Mouse (Mus musculus): Measurements from ENCODE around the gene Nodal. TPM values are rescaled to one million over a fixed set of nuclear protein-coding genes. Genes with fewer than 3 reads are reported as not detected.

The Nodal gene
- polyA plus RNA-seq, 1 experiment: not detected

- WGBS: 88% methylated on average over 5 of the region's 5 CpGs
- no peak for TF ChIP-seq POLR2A (IDR thresholded peaks at IDR 0.05; ENCODE audit: low read depth, low read length)
- TF ChIP-seq CTCF (IDR thresholded peaks at IDR 0.05; ENCODE audit: extremely low read depth, insufficient read length, insufficient replicate concordance, low read depth, low read length): no peak
- no peaks in the 10 kb centered on the region for H3K36me3 ChIP-seq (ENCODE audit: control insufficient read depth, insufficient read depth, low read length)
- H3K27ac ChIP-seq (ENCODE audit: insufficient read depth, low read depth, low read length): no peak overlapping the region
- H3K4me3 ChIP-seq (ENCODE audit: low read depth, low read length): no peak overlapping the region
- H3K4me1 ChIP-seq (ENCODE audit: control insufficient read depth, insufficient read depth, insufficient read length, low read length): peaks cover 4% of the 10 kb centered on the region; the same call in 1 of the 2 replicates
- peaks cover 8% of the 10 kb centered on the region for H3K27me3 ChIP-seq (ENCODE audit: control insufficient read depth, insufficient read depth, low read length)
Measured at GRCm38 (mm10) chr10:61378050-61378449, 39.7 kb upstream of the Nodal start.

- no peaks in the 10 kb centered on the region for H3K36me3 ChIP-seq (ENCODE audit: control insufficient read depth, insufficient read depth, low read length)
- no peak overlapping the region for H3K27ac ChIP-seq (ENCODE audit: insufficient read depth, low read depth, low read length)
- H3K4me3 ChIP-seq (ENCODE audit: low read depth, low read length): no peak overlapping the region
- WGBS: 77% methylated on average over 5 of the region's 5 CpGs
- peaks cover 14% of the 10 kb centered on the region for H3K27me3 ChIP-seq (ENCODE audit: control insufficient read depth, insufficient read depth, low read length)
- H3K4me1 ChIP-seq (ENCODE audit: control insufficient read depth, insufficient read depth, insufficient read length, low read length): peaks cover 5% of the 10 kb centered on the region; the same call in 1 of the 2 replicates
- TF ChIP-seq POLR2A (IDR thresholded peaks at IDR 0.05; ENCODE audit: low read depth, low read length): no peak
- TF ChIP-seq CTCF (IDR thresholded peaks at IDR 0.05; ENCODE audit: extremely low read depth, insufficient read length, insufficient replicate concordance, low read depth, low read length): no peak
Measured at GRCm38 (mm10) chr10:61378698-61379097, 39.1 kb upstream of the Nodal start.

- TF ChIP-seq POLR2A (IDR thresholded peaks at IDR 0.05; ENCODE audit: low read depth, low read length) (no peak), CTCF (IDR thresholded peaks at IDR 0.05; ENCODE audit: extremely low read depth, insufficient read length, insufficient replicate concordance, low read depth, low read length) (no peak)
- no peak overlapping the region; the same call in 1 of the 2 replicates for H3K27ac ChIP-seq (ENCODE audit: insufficient read depth, low read depth, low read length)
- no peak overlapping the region for H3K4me3 ChIP-seq (ENCODE audit: low read depth, low read length)
- peaks cover 14% of the 10 kb centered on the region for H3K27me3 ChIP-seq (ENCODE audit: control insufficient read depth, insufficient read depth, low read length)
- H3K36me3 ChIP-seq (ENCODE audit: control insufficient read depth, insufficient read depth, low read length): no peaks in the 10 kb centered on the region
- H3K4me1 ChIP-seq (ENCODE audit: control insufficient read depth, insufficient read depth, insufficient read length, low read length): peaks cover 5% of the 10 kb centered on the region; the same call in 1 of the 2 replicates
- WGBS: 88% methylated on average over 13 of the region's 13 CpGs
Measured at GRCm38 (mm10) chr10:61379340-61380040, 38.3 kb upstream of the Nodal start.

DNA sequence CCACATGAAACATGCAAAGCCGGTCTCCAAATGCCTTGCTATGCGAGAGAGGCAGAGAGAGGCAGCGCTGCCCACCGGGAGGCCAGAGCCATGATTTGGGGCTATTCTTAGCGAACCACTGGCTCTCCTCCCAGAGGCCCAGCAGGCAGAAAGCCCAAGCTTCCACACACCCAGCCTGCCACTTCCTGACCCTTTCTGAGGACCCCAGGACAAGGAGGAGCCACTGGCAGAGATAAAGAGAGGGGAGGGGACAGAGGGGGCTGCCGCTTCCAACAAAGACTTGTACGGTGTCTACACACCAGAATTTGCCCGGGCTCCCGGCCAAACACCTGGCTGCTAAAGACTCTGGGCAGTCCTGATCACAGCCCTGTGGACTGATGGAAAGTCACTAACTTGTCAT is 37.6 kb upstream of the Nodal start:
- TF ChIP-seq CTCF (IDR thresholded peaks at IDR 0.05; ENCODE audit: extremely low read depth, insufficient read length, insufficient replicate concordance, low read depth, low read length) (no peak), POLR2A (IDR thresholded peaks at IDR 0.05; ENCODE audit: low read depth, low read length) (no peak)
- Histone ChIP-seq H3K4me3 (ENCODE audit: low read depth, low read length) (no peak overlapping the region), H3K36me3 (ENCODE audit: control insufficient read depth, insufficient read depth, low read length) (no peaks in the 10 kb centered on the region), H3K27ac (ENCODE audit: insufficient read depth, low read depth, low read length) (no peak overlapping the region; the same call in 1 of the 2 replicates), H3K27me3 (ENCODE audit: control insufficient read depth, insufficient read depth, low read length) (peaks cover 14% of the 10 kb centered on the region), H3K4me1 (ENCODE audit: control insufficient read depth, insufficient read depth, insufficient read length, low read length) (peaks cover 5% of the 10 kb centered on the region; the same call in 1 of the 2 replicates)
- 42% methylated on average over 9 of the region's 9 CpGs for WGBS

GRCm38 (mm10) chr10:61381823-61382222 is 35.9 kb upstream of the Nodal start:
- peaks cover 5% of the 10 kb centered on the region; the same call in 1 of the 2 replicates for H3K4me1 ChIP-seq (ENCODE audit: control insufficient read depth, insufficient read depth, insufficient read length, low read length)
- peak overlapping the region; percentile 84 for H3K4me3 ChIP-seq (ENCODE audit: low read depth, low read length)
- no peak overlapping the region for H3K27ac ChIP-seq (ENCODE audit: insufficient read depth, low read depth, low read length)
- no peak for TF ChIP-seq POLR2A (IDR thresholded peaks at IDR 0.05; ENCODE audit: low read depth, low read length)
- no peak for TF ChIP-seq CTCF (IDR thresholded peaks at IDR 0.05; ENCODE audit: extremely low read depth, insufficient read length, insufficient replicate concordance, low read depth, low read length)
- H3K36me3 ChIP-seq (ENCODE audit: control insufficient read depth, insufficient read depth, low read length): no peaks in the 10 kb centered on the region
- 21% methylated on average over 8 of the region's 8 CpGs for WGBS
- H3K27me3 ChIP-seq (ENCODE audit: control insufficient read depth, insufficient read depth, low read length): peaks cover 14% of the 10 kb centered on the region

GRCm38 (mm10) chr10:61382281-61382731 is 35.5 kb upstream of the Nodal start:
- H3K4me1 ChIP-seq (ENCODE audit: control insufficient read depth, insufficient read depth, insufficient read length, low read length): peaks cover 5% of the 10 kb centered on the region; the same call in 1 of the 2 replicates
- H3K36me3 ChIP-seq (ENCODE audit: control insufficient read depth, insufficient read depth, low read length): no peaks in the 10 kb centered on the region
- H3K4me3 ChIP-seq (ENCODE audit: low read depth, low read length): peak overlapping the region; percentile 84
- WGBS: 4% methylated on average over 8 of the region's 8 CpGs
- H3K27me3 ChIP-seq (ENCODE audit: control insufficient read depth, insufficient read depth, low read length): peaks cover 14% of the 10 kb centered on the region
- TF ChIP-seq CTCF (IDR thresholded peaks at IDR 0.05; ENCODE audit: extremely low read depth, insufficient read length, insufficient replicate concordance, low read depth, low read length): no peak
- no peak for TF ChIP-seq POLR2A (IDR thresholded peaks at IDR 0.05; ENCODE audit: low read depth, low read length)
- no peak overlapping the region for H3K27ac ChIP-seq (ENCODE audit: insufficient read depth, low read depth, low read length)

GRCm38 (mm10) chr10:61383021-61383714 is 34.6 kb upstream of the Nodal start, which contains the start of gene Pald1:
TSS of gene Pald1 (minus strand) at chr10:61383530.
- Histone ChIP-seq H3K4me1 (ENCODE audit: control insufficient read depth, insufficient read depth, insufficient read length, low read length) (peaks cover 5% of the 10 kb centered on the region; the same call in 1 of the 2 replicates), H3K4me3 (ENCODE audit: low read depth, low read length) (peak within 1 kb of the TSS; percentile 84), H3K27ac (ENCODE audit: insufficient read depth, low read depth, low read length) (0 out of 2 replicates have a peak within 1 kb of the TSS, but pooled peaks have one; percentile 12), H3K27me3 (ENCODE audit: control insufficient read depth, insufficient read depth, low read length) (peaks cover 14% of the 10 kb centered on the region), H3K36me3 (ENCODE audit: control insufficient read depth, insufficient read depth, low read length) (no peaks in the 10 kb centered on the region)
- no peak for TF ChIP-seq POLR2A (IDR thresholded peaks at IDR 0.05; ENCODE audit: low read depth, low read length)
- no peak for TF ChIP-seq CTCF (IDR thresholded peaks at IDR 0.05; ENCODE audit: extremely low read depth, insufficient read length, insufficient replicate concordance, low read depth, low read length)
- under 1% methylated on average over 60 of the region's 60 CpGs for WGBS

All from small intestine, adult 2 months (tissue).